Mouse (Mus musculus) CH12.LX (cell line): ENCODE measurements around the gene Olfr1382.
"Not testable (repeated sequence)": the region's sequence is repeated elsewhere in the genome, so short reads cannot be mapped to it uniquely, and the experiment has no call there.

Experiments
- CTCF ChIP-seq, 2 experiments: IDR thresholded peaks in 1 of 2; conservative IDR thresholded peaks in 1 of 2; 2 replicates each; pipeline ENCODE4 v1.5.1; 2011 to 2012; ENCODE audit warnings: low read depth in 2 of 2, low read length in 2 of 2, improper control_type of control experiment in 1 of 2, inconsistent platforms in 1 of 2, mild to moderate bottlenecking in 1 of 2, moderate library complexity in 1 of 2
- GABPA ChIP-seq: IDR thresholded peaks from 2 replicates; pipeline ENCODE4 v1.6.1; 2012; ENCODE audit warnings: low read depth, low read length, improper control_type of control experiment, inconsistent platforms; ENCODE audit not compliant: insufficient replicate concordance
- IRF4 ChIP-seq: IDR thresholded peaks from 2 replicates; pipeline ENCODE4 v1.6.1; 2014; ENCODE audit warnings: low read depth, mild to moderate bottlenecking, inconsistent platforms, low read length, improper control_type of control experiment
- MAFK ChIP-seq: IDR thresholded peaks from 2 replicates; pipeline ENCODE4 v1.6.1; 2011; ENCODE audit warnings: low read length, improper control_type of control experiment; ENCODE audit not compliant: insufficient replicate concordance
- PAX5 ChIP-seq: IDR thresholded peaks from 2 replicates; pipeline ENCODE4 v1.6.1; 2012; ENCODE audit warnings: low read length, inconsistent platforms, mixed read lengths
- RCOR1 ChIP-seq: conservative IDR thresholded peaks from 2 replicates; pipeline ENCODE4 v1.6.1; 2012; ENCODE audit warnings: low read depth, mild to moderate bottlenecking, inconsistent platforms, low read length, improper control_type of control experiment
- USF1 ChIP-seq: IDR thresholded peaks from 2 replicates; pipeline ENCODE4 v1.6.1; 2014; ENCODE audit warnings: low read depth, mild to moderate bottlenecking, inconsistent platforms, low read length, improper control_type of control experiment

- TF ChIP-seq RCOR1; IRF4; GABPA; CTCF (conservative IDR thresholded peaks at IDR 0.05 in 1 of 2, IDR thresholded peaks at IDR 0.05 in 1 of 2; ENCODE audit: low read depth in 2 of 2, low read length in 2 of 2); USF1; MAFK; PAX5: not testable (repeated sequence)
Measured at GRCm38 (mm10) chr11:49488770-49489169, 39.3 kb upstream of the Olfr1382 start, which contains the start of gene Olfr1385.
